Mouse (Mus musculus) lung, postnatal 0 days (tissue): Measurements from ENCODE around the gene Alox15.
A peak's percentile ranks its signal among the peaks of the same experiment; 100 is the strongest.

Experiments
- CTCF ChIP-seq: IDR thresholded peaks from 2 replicates; pipeline ENCODE4 v1.5.1; 2016; ENCODE audit warnings: antibody characterized with exemption, mild to moderate bottlenecking
- EP300 ChIP-seq: IDR thresholded peaks from 2 replicates; pipeline ENCODE4 v1.6.1; 2016; ENCODE audit warnings: antibody characterized with exemption, mild to moderate bottlenecking, control low read depth

DNA sequence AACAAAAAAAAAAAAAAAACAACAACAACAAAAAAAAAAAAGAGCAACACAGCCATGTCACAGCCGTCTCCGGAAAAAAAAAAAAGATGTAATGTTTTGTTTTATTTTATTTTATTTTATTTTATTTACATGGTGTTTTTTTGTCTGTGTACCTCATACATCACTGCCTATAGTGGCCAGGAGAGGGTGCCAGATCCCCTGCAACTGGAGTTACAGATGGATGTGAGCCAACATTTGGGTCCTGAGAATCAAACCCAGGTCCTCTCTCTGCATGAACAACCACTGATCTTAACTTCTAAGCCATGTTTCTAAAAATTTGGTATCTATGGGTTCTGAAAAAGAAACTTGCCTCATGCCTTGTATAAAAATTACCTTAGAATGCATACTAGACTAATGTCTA, 43.5 kb downstream of the Alox15 start:
- TF ChIP-seq EP300 (no peak), CTCF (peak; percentile 48)
